Mouse (Mus musculus) liver, adult 2 months (tissue): ENCODE data around the gene Rpl23a. TPM values are rescaled to one million over a fixed set of nuclear protein-coding genes. Genes with fewer than 3 reads are reported as not detected.

Source experiments
- DNase-seq: peaks from one replicate; pipeline ENCODE4 v3.0.0-alpha.2; 2011; ENCODE audit warnings: low read depth, low spot score; ENCODE audit errors: extremely low read depth
- H3K27ac ChIP-seq: fragments of 200-500 bp; replicated peaks from 2 replicates; pipeline ENCODE4 v1.5.1; 2012; ENCODE audit warnings: low read depth, mild to moderate bottlenecking, control low read depth, inconsistent platforms, low read length; ENCODE audit not compliant: insufficient read depth
- H3K27me3 ChIP-seq: fragments of 200-500 bp; 2 replicates; pipeline ENCODE4 v1.6.1; 2012; ENCODE audit warnings: mild to moderate bottlenecking, moderate library complexity, low read length, inconsistent platforms; ENCODE audit not compliant: control insufficient read depth, insufficient read depth
- H3K36me3 ChIP-seq: fragments of 200-500 bp; 2 replicates; pipeline ENCODE4 v1.6.1; 2012; ENCODE audit warnings: low read length, inconsistent platforms; ENCODE audit not compliant: control insufficient read depth, insufficient read depth
- H3K4me1 ChIP-seq: fragments of 200-500 bp; 2 replicates; pipeline ENCODE4 v1.6.1; 2011; ENCODE audit warnings: low read length; ENCODE audit not compliant: control insufficient read depth, insufficient read depth
- H3K4me3 ChIP-seq: fragments of 200-500 bp; 2 replicates; pipeline ENCODE4 v1.5.1; 2011; ENCODE audit warnings: low read depth, mild to moderate bottlenecking, control low read depth, low read length, moderate library complexity; ENCODE audit not compliant: insufficient read depth
- H3K79me2 ChIP-seq: fragments of 200-500 bp; 2 replicates; pipeline ENCODE4 v1.6.1; 2012; ENCODE audit warnings: inconsistent platforms, mild to moderate bottlenecking, low read length, moderate library complexity; ENCODE audit not compliant: control insufficient read depth, insufficient read depth
- H3K9ac ChIP-seq: fragments of 200-500 bp; 2 replicates; pipeline ENCODE4 v1.6.1; 2012; ENCODE audit warnings: low read depth, mild to moderate bottlenecking, control low read depth, inconsistent platforms, low read length
- CTCF ChIP-seq: fragments of 200-500 bp; IDR thresholded peaks from 2 replicates; pipeline ENCODE4 v1.5.1; 2011; ENCODE audit warnings: low read depth, low read length, control low read depth
- POLR2A ChIP-seq: fragments of 200-500 bp; IDR thresholded peaks from 2 replicates; pipeline ENCODE4 v1.6.1; 2011; ENCODE audit warnings: low read length, control low read depth; ENCODE audit not compliant: insufficient read depth; ENCODE audit errors: extremely low read depth
- WGBS: fragments of 180-500 bp; shearing (Covaris S2); methylation state at CpG from one replicate; pipeline ENCODE4 v1.1.7; 2018; 5-methylcytosine and 5-hydroxymethylcytosine counted together
- polyA plus RNA-seq: library from polyadenylated mRNA; depleted of rRNA; stranded (reverse); fragments of >200 nt; gene quantifications from 2 replicates; pipeline ENCODE4 v1.2.3, GENCODE M21; 2012
- total RNA-seq: library from RNA; depleted of rRNA; stranded (reverse); fragments of >200 nt; gene quantifications from 2 replicates; pipeline ENCODE4 v1.2.3, GENCODE M21; 2014

Gene Rpl23a
- total and polyA plus RNA-seq, 2 experiments, result 110 to 352 TPM

- no peak for DNase-seq
- Histone ChIP-seq H3K27ac (peak overlapping the region; percentile 98), H3K4me3 (peak overlapping the region; percentile 99), H3K4me1 (peaks cover 20% of the 10 kb centered on the region), H3K9ac (peak overlapping the region; percentile 98), H3K27me3 (no peaks in the 10 kb centered on the region), H3K36me3 (no peaks in the 10 kb centered on the region; the same call in none of the 2 replicates), H3K79me2 (peaks cover 41% of the 10 kb centered on the region; the same call in 1 of the 2 replicates)
- 2% methylated on average over 14 of the region's 14 CpGs for WGBS
- TF ChIP-seq CTCF (no peak), POLR2A (no peak)
Observed at GRCm38 (mm10) chr11:78164604-78164923, 18.8 kb downstream of the Rpl23a start.

- TF ChIP-seq CTCF (no peak), POLR2A (no peak)
- H3K79me2 ChIP-seq, result peaks cover 41% of the 10 kb centered on the region; the same call in 1 of the 2 replicates
- peak; percentile 68 for DNase-seq
- H3K36me3 ChIP-seq, result peaks cover under 1% of the 10 kb centered on the region
- peak overlapping the region; percentile 99 for H3K4me3 ChIP-seq
- 2% methylated on average over 22 of the region's 22 CpGs for WGBS
- H3K27me3 ChIP-seq, result no peaks in the 10 kb centered on the region
- H3K27ac ChIP-seq, result peak overlapping the region; percentile 98
- peak overlapping the region; percentile 98 for H3K9ac ChIP-seq
- H3K4me1 ChIP-seq, result peaks cover 20% of the 10 kb centered on the region
Observed at GRCm38 (mm10) chr11:78163681-78164603, 19.4 kb downstream of the Rpl23a start.

DNA sequence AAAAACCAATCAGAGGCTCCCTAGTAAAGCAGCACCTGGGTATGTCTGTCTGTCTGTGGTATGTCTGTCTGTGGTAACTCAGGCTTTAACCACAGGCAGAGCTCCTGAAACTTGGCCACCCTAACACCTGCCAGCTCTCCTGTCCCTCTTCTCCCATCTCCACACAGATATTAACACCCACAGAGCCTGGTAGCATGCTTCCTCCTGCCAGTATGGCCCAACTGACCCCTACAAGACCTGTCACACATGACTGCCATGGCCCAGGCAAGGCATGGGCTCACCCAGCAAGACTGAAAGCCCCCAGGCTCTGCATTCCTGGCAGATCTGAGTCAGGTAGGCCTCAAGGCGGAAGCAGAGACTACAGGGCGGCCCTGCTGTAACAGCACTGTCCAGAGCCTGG is 20.3 kb downstream of the Rpl23a start:
- Histone ChIP-seq H3K79me2 (peaks cover 41% of the 10 kb centered on the region; the same call in 1 of the 2 replicates), H3K9ac (peak overlapping the region; percentile 98), H3K4me1 (peaks cover 23% of the 10 kb centered on the region), H3K27me3 (no peaks in the 10 kb centered on the region), H3K36me3 (peaks cover 8% of the 10 kb centered on the region), H3K4me3 (no peak overlapping the region), H3K27ac (peak overlapping the region; percentile 98; the same call in 1 of the 2 replicates)
- no peak for DNase-seq
- no peak for TF ChIP-seq POLR2A
- TF ChIP-seq CTCF, result no peak
- 75% methylated on average over 2 of the region's 2 CpGs for WGBS

GRCm38 (mm10) chr11:78162504-78162903 is 20.9 kb downstream of the Rpl23a start:
- H3K4me3 ChIP-seq, result no peak overlapping the region
- peaks cover 8% of the 10 kb centered on the region for H3K36me3 ChIP-seq
- no peaks in the 10 kb centered on the region for H3K27me3 ChIP-seq
- DNase-seq, result peak; percentile 72
- TF ChIP-seq POLR2A (no peak), CTCF (no peak)
- WGBS, result 29% methylated on average over 6 of the region's 6 CpGs
- peak overlapping the region; percentile 16; the same call in 1 of the 2 replicates for H3K9ac ChIP-seq
- H3K79me2 ChIP-seq, result peaks cover 41% of the 10 kb centered on the region; the same call in 1 of the 2 replicates
- H3K4me1 ChIP-seq, result peaks cover 23% of the 10 kb centered on the region
- H3K27ac ChIP-seq, result peak overlapping the region; percentile 98

- DNase-seq, result no peak
- Histone ChIP-seq H3K79me2 (peaks cover 41% of the 10 kb centered on the region; the same call in 1 of the 2 replicates), H3K4me3 (no peak overlapping the region), H3K4me1 (peaks cover 23% of the 10 kb centered on the region), H3K9ac (peak overlapping the region; percentile 16; the same call in 1 of the 2 replicates), H3K27me3 (no peaks in the 10 kb centered on the region), H3K27ac (0 out of 2 replicates have a peak overlapping the region, but pooled peaks have one; percentile 23), H3K36me3 (peaks cover 8% of the 10 kb centered on the region)
- TF ChIP-seq POLR2A (no peak), CTCF (no peak)
- WGBS, result 45% methylated on average over 4 of the region's 4 CpGs
Observed at GRCm38 (mm10) chr11:78161968-78162367, 21.4 kb downstream of the Rpl23a start.
